Mouse (Mus musculus): Measurements from ENCODE around the gene Mapt. TPM values are rescaled to one million over a fixed set of nuclear protein-coding genes. Genes with fewer than 3 reads are reported as not detected.
A peak's percentile ranks its signal among the peaks of the same experiment; 100 is the strongest.

The Mapt gene
- polyA plus RNA-seq, 1 experiment from 2014 or later: not detected

DNA sequence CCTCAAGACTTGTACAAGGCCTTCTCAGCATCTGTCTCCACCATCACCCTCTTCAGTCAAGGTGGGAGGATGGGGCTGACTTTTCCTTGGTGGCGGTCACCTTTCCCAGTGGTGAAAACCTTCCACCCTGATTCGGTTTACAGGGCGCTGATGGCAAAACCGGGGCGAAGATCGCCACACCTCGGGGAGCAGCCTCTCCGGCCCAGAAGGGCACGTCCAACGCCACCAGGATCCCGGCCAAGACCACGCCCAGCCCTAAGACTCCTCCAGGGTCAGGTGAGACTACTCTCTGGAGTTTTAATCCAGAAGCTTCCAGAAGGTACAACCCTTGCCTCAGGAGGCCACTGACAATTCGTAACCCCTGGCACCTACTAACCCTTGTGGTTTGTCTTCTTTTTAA is 75.3 kb downstream of the Mapt start:
- no peaks in the 10 kb centered on the region for H3K36me3 ChIP-seq (ENCODE audit: inconsistent target)
- no peak overlapping the region for H3K27ac ChIP-seq
- H3K4me3 ChIP-seq (ENCODE audit: inconsistent target): no peak overlapping the region
- H3K79me2 ChIP-seq (ENCODE audit: inconsistent target): no peaks in the 10 kb centered on the region
- WGBS (ENCODE audit: missing documents): 93% methylated on average over 13 of the region's 13 CpGs

GRCm38 (mm10) chr11:104307136-104307535 is 75.9 kb downstream of the Mapt start:
- Histone ChIP-seq H3K36me3 (ENCODE audit: inconsistent target) (no peaks in the 10 kb centered on the region), H3K4me3 (ENCODE audit: inconsistent target) (no peak overlapping the region), H3K79me2 (ENCODE audit: inconsistent target) (no peaks in the 10 kb centered on the region), H3K27ac (no peak overlapping the region)
- 69% methylated on average over 4 of the region's 4 CpGs for WGBS (ENCODE audit: missing documents)

- Histone ChIP-seq H3K27ac (no peak overlapping the region), H3K36me3 (ENCODE audit: inconsistent target) (no peaks in the 10 kb centered on the region), H3K4me3 (ENCODE audit: inconsistent target) (no peak overlapping the region), H3K79me2 (ENCODE audit: inconsistent target) (no peaks in the 10 kb centered on the region)
- WGBS (ENCODE audit: missing documents): 32% methylated on average over 12 of the region's 12 CpGs
Measured at GRCm38 (mm10) chr11:104309377-104310225, 78.4 kb downstream of the Mapt start.

DNA sequence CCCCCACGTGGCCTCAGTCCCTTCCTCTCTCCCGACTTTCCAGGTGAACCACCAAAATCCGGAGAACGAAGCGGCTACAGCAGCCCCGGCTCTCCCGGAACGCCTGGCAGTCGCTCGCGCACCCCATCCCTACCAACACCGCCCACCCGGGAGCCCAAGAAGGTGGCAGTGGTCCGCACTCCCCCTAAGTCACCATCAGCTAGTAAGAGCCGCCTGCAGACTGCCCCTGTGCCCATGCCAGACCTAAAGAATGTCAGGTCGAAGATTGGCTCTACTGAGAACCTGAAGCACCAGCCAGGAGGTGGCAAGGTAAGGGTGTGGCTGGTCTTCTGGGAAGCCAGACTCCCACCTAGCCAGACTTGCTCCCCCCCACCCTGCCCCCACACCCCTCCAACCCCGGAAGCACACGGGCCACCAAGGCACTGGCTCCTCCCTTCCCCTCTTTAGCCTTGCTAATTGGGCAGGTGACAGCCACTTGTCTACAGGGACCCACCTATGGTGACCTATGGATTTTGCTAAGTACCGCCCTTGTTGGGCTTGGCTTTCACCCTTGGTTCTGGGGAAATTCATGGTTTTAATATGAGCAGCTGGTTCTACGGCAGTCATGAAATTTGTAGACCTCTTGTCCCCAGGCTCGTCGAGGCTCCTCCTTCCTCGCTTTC is 79.2 kb downstream of the Mapt start:
- H3K36me3 ChIP-seq (ENCODE audit: inconsistent target): no peaks in the 10 kb centered on the region
- no peak overlapping the region for H3K27ac ChIP-seq
- 20% methylated on average over 23 of the region's 23 CpGs for WGBS (ENCODE audit: missing documents)
- no peaks in the 10 kb centered on the region for H3K79me2 ChIP-seq (ENCODE audit: inconsistent target)
- H3K4me3 ChIP-seq (ENCODE audit: inconsistent target): no peak overlapping the region

- Histone ChIP-seq H3K36me3 (ENCODE audit: inconsistent target) (no peaks in the 10 kb centered on the region), H3K27ac (no peak overlapping the region), H3K79me2 (ENCODE audit: inconsistent target) (no peaks in the 10 kb centered on the region), H3K4me3 (ENCODE audit: inconsistent target) (no peak overlapping the region)
- WGBS (ENCODE audit: missing documents): 62% methylated on average over 7 of the region's 7 CpGs
Measured at GRCm38 (mm10) chr11:104311643-104312042, 80.5 kb downstream of the Mapt start.

GRCm38 (mm10) chr11:104315703-104316102 is 84.5 kb downstream of the Mapt start:
- Histone ChIP-seq H3K4me3 (ENCODE audit: inconsistent target) (no peak overlapping the region), H3K27ac (no peak overlapping the region), H3K36me3 (ENCODE audit: inconsistent target) (no peaks in the 10 kb centered on the region), H3K79me2 (ENCODE audit: inconsistent target) (no peaks in the 10 kb centered on the region)
- 11% methylated on average over 6 of the region's 6 CpGs for WGBS (ENCODE audit: missing documents)

GRCm38 (mm10) chr11:104316685-104317400 is 85.7 kb downstream of the Mapt start:
- Histone ChIP-seq H3K4me3 (ENCODE audit: inconsistent target) (no peak overlapping the region), H3K27ac (0 out of 2 replicates have a peak overlapping the region, but pooled peaks have one; percentile 4), H3K36me3 (ENCODE audit: inconsistent target) (no peaks in the 10 kb centered on the region), H3K79me2 (ENCODE audit: inconsistent target) (no peaks in the 10 kb centered on the region)
- WGBS (ENCODE audit: missing documents): 36% methylated on average over 16 of the region's 16 CpGs

DNA sequence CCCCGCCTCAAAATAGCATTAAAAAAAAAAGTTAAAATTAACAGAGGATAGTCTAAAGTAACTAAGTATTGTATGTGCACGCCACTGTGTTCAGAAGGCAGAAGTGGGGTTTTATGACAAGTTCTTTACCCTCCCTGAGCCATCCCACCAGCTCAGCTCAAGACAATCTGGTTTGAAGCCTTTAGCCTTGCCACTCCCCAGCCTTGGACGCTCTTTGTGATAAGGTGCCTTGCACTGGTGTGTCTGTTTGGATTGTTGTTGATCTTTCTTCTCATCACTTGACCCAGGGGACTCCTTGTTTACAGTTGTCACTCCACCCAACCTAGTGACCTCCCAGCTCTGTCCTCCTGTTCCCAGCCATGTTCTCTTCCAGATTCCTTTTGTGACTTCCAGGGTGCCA is 86.4 kb downstream of the Mapt start:
- Histone ChIP-seq H3K4me3 (ENCODE audit: inconsistent target) (no peak overlapping the region), H3K27ac (no peak overlapping the region), H3K36me3 (ENCODE audit: inconsistent target) (no peaks in the 10 kb centered on the region), H3K79me2 (ENCODE audit: inconsistent target) (no peaks in the 10 kb centered on the region)
- 88% methylated on average over 3 of the region's 3 CpGs for WGBS (ENCODE audit: missing documents)

GRCm38 (mm10) chr11:104318940-104319781 is 88.0 kb downstream of the Mapt start:
- no peak overlapping the region for H3K27ac ChIP-seq
- 1% methylated on average over 24 of the region's 24 CpGs for WGBS (ENCODE audit: missing documents)
- peak overlapping the region; percentile 28 for H3K4me3 ChIP-seq (ENCODE audit: inconsistent target)
- H3K79me2 ChIP-seq (ENCODE audit: inconsistent target): no peaks in the 10 kb centered on the region
- H3K36me3 ChIP-seq (ENCODE audit: inconsistent target): no peaks in the 10 kb centered on the region

- H3K27ac ChIP-seq: no peak overlapping the region
- H3K36me3 ChIP-seq (ENCODE audit: inconsistent target): no peaks in the 10 kb centered on the region
- H3K79me2 ChIP-seq (ENCODE audit: inconsistent target): no peaks in the 10 kb centered on the region
- H3K4me3 ChIP-seq (ENCODE audit: inconsistent target): no peak overlapping the region
- 68% methylated on average over 5 of the region's 5 CpGs for WGBS (ENCODE audit: missing documents)
Measured at GRCm38 (mm10) chr11:104320511-104320910, 89.3 kb downstream of the Mapt start.

- no peaks in the 10 kb centered on the region for H3K36me3 ChIP-seq (ENCODE audit: inconsistent target)
- WGBS (ENCODE audit: missing documents): 60% methylated on average over 4 of the region's 4 CpGs
- H3K79me2 ChIP-seq (ENCODE audit: inconsistent target): no peaks in the 10 kb centered on the region
- H3K4me3 ChIP-seq (ENCODE audit: inconsistent target): no peak overlapping the region
- H3K27ac ChIP-seq: no peak overlapping the region
Measured at GRCm38 (mm10) chr11:104322142-104322541, 91.0 kb downstream of the Mapt start.

DNA sequence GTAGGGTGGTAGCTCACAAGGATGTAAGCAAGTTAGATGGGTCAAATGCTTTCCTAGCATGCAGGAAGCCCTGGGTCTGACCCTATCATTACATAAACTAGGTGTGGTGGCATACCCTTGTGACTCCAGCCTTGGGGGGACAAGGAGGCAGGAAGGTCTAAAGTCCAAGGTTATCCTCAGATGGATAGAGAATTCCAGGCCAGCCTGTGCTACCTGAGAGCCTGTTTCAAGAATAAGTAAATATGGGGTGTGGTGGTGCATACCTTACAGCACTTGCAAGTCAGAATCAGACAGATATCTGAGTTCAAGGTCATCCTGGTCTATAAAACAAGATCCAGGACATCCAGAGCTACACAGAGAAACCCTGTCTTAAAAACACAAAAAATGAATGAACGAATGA is 96.3 kb downstream of the Mapt start:
- WGBS (ENCODE audit: missing documents): 100% methylated on average over 1 of the region's 1 CpGs
- H3K4me3 ChIP-seq (ENCODE audit: inconsistent target): no peak overlapping the region

GRCm38 (mm10) chr11:104327946-104328345 is 96.8 kb downstream of the Mapt start:
- 91% methylated on average over 5 of the region's 6 CpGs for WGBS (ENCODE audit: missing documents)
- Histone ChIP-seq H3K4me3 (ENCODE audit: inconsistent target) (no peak overlapping the region), H3K36me3 (ENCODE audit: inconsistent target) (no peaks in the 10 kb centered on the region), H3K27ac (no peak overlapping the region), H3K79me2 (ENCODE audit: inconsistent target) (no peaks in the 10 kb centered on the region)

More for the DNA sequence above, 96.3 kb downstream of the Mapt start:
- Histone ChIP-seq H3K36me3 (ENCODE audit: inconsistent target) (no peaks in the 10 kb centered on the region), H3K27ac (no peak overlapping the region), H3K79me2 (ENCODE audit: inconsistent target) (no peaks in the 10 kb centered on the region)

Measured in macrophage (primary cell).